Mouse (Mus musculus): ENCODE measurements at regions not wholly inside any gene's neighbourhood (a gene's known extent, or its start where the extent isn't known, plus 50 kb on each side); places are given as distances from the start of the nearest gene placed in this dataset.
A peak's percentile ranks its signal among the peaks of the same experiment; 100 is the strongest.

DNA sequence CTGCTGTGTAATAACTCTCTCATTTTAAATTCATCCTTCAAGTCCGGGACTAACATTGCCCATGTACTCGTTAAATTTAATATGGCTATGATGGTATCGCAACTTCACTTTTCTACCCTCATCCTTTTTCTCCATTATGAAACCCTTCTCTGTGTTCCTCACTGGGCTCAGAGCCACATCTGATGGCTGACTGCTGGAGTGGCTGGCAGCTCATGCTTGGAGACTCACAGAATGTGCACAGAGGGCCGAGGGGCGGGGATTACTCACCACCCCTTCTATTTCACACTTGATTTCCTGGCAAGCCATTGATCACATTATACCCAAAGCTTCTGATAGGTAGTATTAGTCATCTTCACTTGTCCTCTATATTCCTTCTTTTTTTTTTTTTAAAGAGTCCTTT, 81.1 kb upstream of the Vwde start:
- DNase-seq = no peak

DNA sequence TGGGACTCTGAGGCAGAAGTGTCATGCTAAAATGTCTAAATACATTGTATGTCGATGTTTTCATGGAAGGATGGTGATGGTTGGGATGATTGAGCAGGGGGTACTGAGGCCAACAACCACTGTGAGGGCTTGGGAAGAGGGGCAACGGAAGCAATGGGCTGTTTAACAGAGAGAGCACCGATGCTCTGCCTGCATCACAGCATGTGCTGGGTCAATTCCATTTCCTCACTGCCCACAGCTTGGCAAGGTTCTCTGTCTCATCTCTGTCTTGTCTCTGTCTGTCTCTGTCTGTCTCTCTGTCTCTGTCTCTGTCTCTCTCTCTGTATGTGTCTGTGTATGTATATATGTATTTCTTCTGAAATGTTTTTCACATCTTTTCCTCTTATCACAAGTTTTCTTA, 73.4 kb upstream of the Vwde start:
- DNase-seq = no peak

DNA sequence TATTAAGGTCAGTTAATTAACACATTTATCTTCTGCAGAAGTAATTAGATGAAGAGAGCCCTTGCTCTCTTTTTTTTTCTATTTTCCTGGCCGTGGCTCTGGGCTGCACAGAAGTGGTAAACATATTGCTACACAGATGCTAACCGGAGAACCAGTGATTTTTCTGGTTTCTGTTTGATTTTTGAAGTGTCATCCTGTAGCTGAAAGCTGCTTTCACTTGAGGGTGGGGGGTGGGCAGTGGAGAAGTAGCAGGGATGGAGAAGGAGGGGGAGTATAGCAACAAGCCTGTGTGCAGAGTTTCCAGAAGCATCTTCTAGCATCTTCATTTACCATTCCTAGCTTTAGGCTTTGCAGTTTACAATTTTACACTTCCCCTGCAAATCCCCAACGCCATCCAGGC, 72.3 kb upstream of the Vwde start:
- DNase-seq = no peak

DNA sequence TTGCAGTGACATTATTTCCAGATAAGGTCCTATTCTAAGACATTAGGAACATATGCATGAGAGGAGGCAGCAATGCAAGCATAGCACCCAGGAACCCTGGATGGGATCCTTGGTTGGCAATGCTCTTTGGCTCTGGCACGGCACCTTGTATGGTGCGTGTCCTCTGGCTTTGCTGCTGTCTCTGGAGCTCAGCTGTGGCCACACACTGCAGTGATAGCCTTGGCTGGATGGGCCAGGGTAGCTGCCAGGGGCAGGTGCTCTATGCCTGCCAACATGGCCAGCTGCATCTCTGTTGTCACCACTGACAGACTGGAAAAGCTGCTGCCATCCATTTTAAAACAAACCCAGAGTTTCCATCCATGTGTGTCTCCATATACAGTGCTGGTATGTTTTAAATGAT, 71.3 kb upstream of the Vwde start:
- no peak for DNase-seq

DNA sequence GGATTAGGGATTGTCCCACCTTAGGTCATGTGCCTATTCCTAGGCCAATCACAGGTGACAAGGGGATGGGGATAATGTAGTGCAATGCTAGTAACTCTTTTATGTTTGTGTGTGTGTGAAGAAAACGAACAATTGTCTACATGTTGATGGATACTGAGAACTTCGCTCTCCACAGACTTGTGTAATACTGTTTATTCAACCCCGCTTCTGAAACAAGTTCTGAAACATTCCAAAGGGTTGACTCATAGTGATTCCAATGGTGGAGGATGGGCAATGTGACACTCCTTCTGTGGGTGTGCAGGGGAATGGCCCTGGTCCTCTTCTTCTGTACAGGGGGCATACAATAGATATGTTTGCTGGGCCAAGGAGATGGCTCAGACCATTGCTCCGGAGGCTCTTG, 69.6 kb upstream of the Vwde start:
- DNase-seq = no peak

DNA sequence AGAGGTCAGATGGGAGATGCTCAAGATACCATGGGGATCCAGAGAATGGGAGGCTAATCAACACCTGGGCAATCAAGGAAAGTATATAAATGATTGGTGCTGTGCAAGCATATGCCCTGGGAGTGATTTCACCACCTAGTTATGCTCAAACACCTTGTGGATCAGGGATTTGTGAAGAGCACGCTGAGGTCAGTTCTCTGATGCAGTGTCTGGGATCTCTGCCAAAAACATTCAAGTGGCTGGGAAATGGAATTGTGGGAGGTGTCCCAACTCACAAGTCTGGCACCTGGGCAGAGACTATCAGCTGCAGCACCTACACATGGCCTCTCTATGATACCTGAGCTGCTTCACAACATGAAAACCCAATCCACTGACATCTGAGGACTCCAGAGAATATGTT, 63.7 kb upstream of the Vwde start:
- DNase-seq = peak; percentile 24

DNA sequence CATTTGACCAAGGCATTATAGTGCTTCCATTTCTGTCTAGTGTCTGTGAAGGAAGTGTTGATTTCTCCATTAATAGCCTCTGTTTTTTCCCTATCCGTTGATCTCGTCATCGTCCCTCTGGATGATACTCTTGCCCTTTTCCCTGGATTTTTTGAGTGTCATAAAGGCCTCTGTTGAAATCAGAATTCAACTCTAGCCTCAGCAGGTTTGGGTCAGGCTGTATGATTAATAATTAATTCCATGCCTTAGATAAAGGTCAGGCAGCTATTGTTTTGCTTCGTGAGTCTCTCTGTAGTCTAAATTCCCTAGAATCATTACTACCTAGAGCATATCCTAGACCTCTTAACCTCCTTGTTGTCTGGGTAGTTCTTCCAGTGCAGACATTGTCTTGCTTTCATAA, 63.0 kb upstream of the Vwde start:
- no peak for DNase-seq

DNA sequence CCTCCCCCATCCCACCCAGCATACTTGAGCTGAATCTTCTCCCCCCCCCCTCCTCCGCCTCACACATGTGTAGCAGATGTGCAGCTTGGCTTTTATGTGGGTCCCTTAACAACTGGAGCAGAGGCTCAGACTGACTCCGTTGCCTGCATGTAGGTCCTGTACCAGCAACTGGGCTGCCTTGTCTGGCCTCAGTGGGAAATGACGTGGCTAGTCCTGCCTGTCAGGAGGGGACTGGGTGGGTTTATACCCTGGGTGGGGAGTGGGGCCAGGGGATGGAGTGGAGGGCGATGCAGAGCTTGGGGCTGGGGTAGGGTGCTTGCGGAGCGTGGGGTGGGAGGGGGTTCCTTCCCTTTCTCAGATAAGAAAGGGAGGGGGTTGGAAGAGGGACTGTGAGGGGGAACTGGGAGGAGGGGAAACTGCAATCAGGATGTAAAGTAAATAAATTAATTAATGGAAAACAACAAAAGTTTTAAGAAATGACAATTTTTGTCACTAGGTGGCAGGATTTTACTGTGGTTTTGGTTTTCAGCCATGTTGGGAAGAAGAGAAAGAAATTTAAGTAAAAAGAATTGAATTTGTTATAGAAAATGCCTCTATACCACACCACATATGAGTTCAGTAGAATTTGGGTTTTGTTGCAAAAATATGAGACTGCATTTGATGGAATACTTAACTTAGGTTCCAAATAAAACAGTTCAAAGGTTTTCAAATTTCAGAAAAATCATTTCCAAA, 61.9 kb upstream of the Vwde start:
- DNase-seq = no peak

DNA sequence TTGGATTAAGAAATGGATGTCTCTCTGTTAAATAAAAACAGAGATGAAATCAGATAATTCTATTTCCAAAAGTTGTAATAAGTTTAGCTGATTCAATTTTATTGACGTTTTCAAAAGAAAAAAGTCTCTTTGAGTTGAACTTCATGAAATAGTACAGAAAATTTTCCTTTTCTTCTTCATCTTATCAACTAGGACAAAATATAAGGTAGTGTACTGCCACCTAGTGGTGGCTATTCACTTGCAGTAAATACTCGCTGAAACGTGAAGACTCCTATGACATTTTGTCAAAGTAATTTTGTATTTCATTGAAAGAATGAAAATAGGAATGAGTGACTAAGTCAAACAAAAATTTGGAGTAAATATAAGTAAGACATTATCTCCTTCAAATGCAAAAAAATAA, 56.1 kb upstream of the Vwde start:
- DNase-seq = peak; percentile 39

All from kidney, adult 9 months (tissue).